Mouse (Mus musculus) midbrain, postnatal 0 days (tissue): Measurements from ENCODE around the gene Anapc4. TPM values are rescaled to one million over a fixed set of nuclear protein-coding genes. Genes with fewer than 3 reads are reported as not detected.

ENCODE experiments used
- ATAC-seq: fragments of 200-750 bp; cut with Nextera tagmentation; 2 replicates; pipeline ENCODE4 v1.8.0; 2017; ENCODE audit warnings: moderate number of reproducible peaks, mild to moderate bottlenecking, moderate TSS enrichment, moderate library complexity; ENCODE audit not compliant: low FRiP score
- DNase-seq: peaks from one replicate; pipeline ENCODE4 v3.0.0-alpha.2; 2015; ENCODE audit warnings: low spot score
- H3K27ac ChIP-seq: fragments of 300-500 bp; sonication (generic); 2 replicates; pipeline ENCODE4 v1.5.1; 2014; ENCODE audit warnings: low read depth, mild to moderate bottlenecking, low read length, mixed read lengths
- H3K27me3 ChIP-seq: fragments of 300-500 bp; sonication (generic); 2 replicates; pipeline ENCODE4 v1.6.1; 2014; ENCODE audit warnings: low read length, control low read depth, mixed read lengths; ENCODE audit not compliant: insufficient read depth
- H3K36me3 ChIP-seq: fragments of 300-500 bp; sonication (generic); 2 replicates; pipeline ENCODE4 v1.6.1; 2014; ENCODE audit warnings: low read length, control low read depth, mixed read lengths; ENCODE audit not compliant: insufficient read depth
- H3K4me1 ChIP-seq: fragments of 300-500 bp; sonication (generic); 2 replicates; pipeline ENCODE4 v1.6.1; 2014; ENCODE audit warnings: mild to moderate bottlenecking, control low read depth, antibody characterized with exemption, low read length, mixed read lengths; ENCODE audit not compliant: insufficient read depth
- H3K4me2 ChIP-seq: fragments of 300-500 bp; sonication (generic); 2 replicates; pipeline ENCODE4 v1.6.1; 2014; ENCODE audit warnings: low read depth, mild to moderate bottlenecking, low read length, mixed read lengths; ENCODE audit not compliant: poor library complexity, severe bottlenecking
- H3K4me3 ChIP-seq: fragments of 300-500 bp; sonication (generic); 2 replicates; pipeline ENCODE4 v1.5.1; 2014; ENCODE audit warnings: low read depth, mild to moderate bottlenecking, low read length, moderate library complexity
- H3K9ac ChIP-seq: fragments of 300-500 bp; sonication (generic); replicated peaks from 2 replicates; pipeline ENCODE4 v1.6.1; 2014; ENCODE audit warnings: mild to moderate bottlenecking, low read length, moderate library complexity, mixed read lengths; ENCODE audit not compliant: poor library complexity, severe bottlenecking
- H3K9me3 ChIP-seq: fragments of 300-500 bp; sonication (generic); 2 replicates; pipeline ENCODE4 v1.6.1; 2016; ENCODE audit warnings: low read length, control low read depth
- CTCF ChIP-seq: IDR thresholded peaks from 2 replicates; pipeline ENCODE4 v1.5.1; 2016; ENCODE audit warnings: antibody characterized with exemption, mild to moderate bottlenecking
- WGBS: fragments of 180-500 bp; shearing (Covaris S2); extraction: QIAGEN DNeasy Blood & Tissue Kit; methylation state at CpG from one replicate; pipeline ENCODE4 v1.1.7; 2014; 5-methylcytosine and 5-hydroxymethylcytosine counted together
- polyA plus RNA-seq: library from polyadenylated mRNA; unstranded; fragments of >200 nt; fragmentation: Nextera tagmentation; extraction: Ambion mirVana; gene quantifications from 2 replicates; pipeline ENCODE4 v1.2.1, GENCODE M21; 2015
- total RNA-seq: library from RNA; depleted of rRNA; stranded (reverse); fragments of >200 nt; gene quantifications from 2 replicates; pipeline ENCODE4 v1.2.3, GENCODE M21; 2014

Gene Anapc4
- total and polyA plus RNA-seq, 2 experiments from 2014 or later, result 66.4 to 72.3 TPM

GRCm38 (mm10) chr5:52871986-52872385 lies 38.2 kb downstream of the Anapc4 start:
- Histone ChIP-seq H3K27me3 (no peaks in the 10 kb centered on the region), H3K36me3 (peaks cover 8% of the 10 kb centered on the region; the same call in 1 of the 2 replicates), H3K4me1 (no peaks in the 10 kb centered on the region), H3K27ac (no peak overlapping the region), H3K9ac (no peak overlapping the region), H3K4me3 (no peak overlapping the region), H3K9me3 (no peaks in the 10 kb centered on the region), H3K4me2 (no peak overlapping the region)
- DNase-seq (no peak), ATAC-seq (no peak)
- no peak for TF ChIP-seq CTCF
- 88% methylated on average over 13 of the region's 13 CpGs for WGBS

- Histone ChIP-seq H3K4me3 (no peak overlapping the region), H3K27ac (no peak overlapping the region), H3K9me3 (no peaks in the 10 kb centered on the region), H3K4me1 (no peaks in the 10 kb centered on the region), H3K36me3 (no peaks in the 10 kb centered on the region), H3K27me3 (no peaks in the 10 kb centered on the region), H3K9ac (no peak overlapping the region), H3K4me2 (no peak overlapping the region)
- 5% methylated on average over 8 of the region's 14 CpGs for WGBS
- peak; percentile 75 for TF ChIP-seq CTCF
- DNase-seq (peak; percentile 85), ATAC-seq (0 out of 2 replicates have a peak, but pooled peaks have one; percentile 58)
Measured at GRCm38 (mm10) chr5:52878847-52879246, 45.0 kb downstream of the Anapc4 start.

- 90% methylated on average over 6 of the region's 6 CpGs for WGBS
- H3K36me3 ChIP-seq, result no peaks in the 10 kb centered on the region
- DNase-seq (no peak), ATAC-seq (no peak)
- H3K4me1 ChIP-seq, result no peaks in the 10 kb centered on the region
- H3K27me3 ChIP-seq, result no peaks in the 10 kb centered on the region
- no peaks in the 10 kb centered on the region for H3K9me3 ChIP-seq
- no peak overlapping the region for H3K4me3 ChIP-seq
- no peak overlapping the region for H3K27ac ChIP-seq
- no peak for TF ChIP-seq CTCF
- no peak overlapping the region for H3K9ac ChIP-seq
- H3K4me2 ChIP-seq, result no peak overlapping the region
Measured at GRCm38 (mm10) chr5:52879926-52880325, 46.1 kb downstream of the Anapc4 start.

- Histone ChIP-seq H3K4me1 (no peaks in the 10 kb centered on the region), H3K4me2 (no peak overlapping the region), H3K27me3 (no peaks in the 10 kb centered on the region)
Measured at GRCm38 (mm10) chr5:52882446-52882845, 48.6 kb downstream of the Anapc4 start.

GRCm38 (mm10) chr5:52887085-52887484 lies 53.3 kb downstream of the Anapc4 start:
- DNase-seq, result peak; percentile 44
- Histone ChIP-seq H3K9ac (no peak overlapping the region), H3K27me3 (no peaks in the 10 kb centered on the region), H3K4me3 (no peak overlapping the region), H3K36me3 (no peaks in the 10 kb centered on the region), H3K4me2 (no peak overlapping the region), H3K4me1 (no peaks in the 10 kb centered on the region), H3K9me3 (no peaks in the 10 kb centered on the region), H3K27ac (no peak overlapping the region)
- ATAC-seq, result no peak
- 58% methylated on average over 12 of the region's 12 CpGs for WGBS
- peak; percentile 70 for TF ChIP-seq CTCF

More at GRCm38 (mm10) chr5:52882446-52882845, 48.6 kb downstream of the Anapc4 start:
- no peak overlapping the region for H3K9ac ChIP-seq
- no peak overlapping the region for H3K4me3 ChIP-seq
- WGBS, result 50% methylated on average over 2 of the region's 2 CpGs
- H3K9me3 ChIP-seq, result no peaks in the 10 kb centered on the region
- H3K36me3 ChIP-seq, result no peaks in the 10 kb centered on the region
- no peak for TF ChIP-seq CTCF
- H3K27ac ChIP-seq, result no peak overlapping the region
- DNase-seq, result no peak
- no peak for ATAC-seq

GRCm38 (mm10) chr5:52889919-52890318 lies 56.1 kb downstream of the Anapc4 start:
- H3K27ac ChIP-seq, result no peak overlapping the region
- no peak for TF ChIP-seq CTCF
- H3K27me3 ChIP-seq, result no peaks in the 10 kb centered on the region
- H3K36me3 ChIP-seq, result no peaks in the 10 kb centered on the region
- no peaks in the 10 kb centered on the region for H3K9me3 ChIP-seq
- DNase-seq (no peak), ATAC-seq (no peak)
- no peak overlapping the region for H3K9ac ChIP-seq
- WGBS, result 85% methylated on average over 7 of the region's 7 CpGs
- H3K4me1 ChIP-seq, result no peaks in the 10 kb centered on the region
- no peak overlapping the region for H3K4me3 ChIP-seq
- H3K4me2 ChIP-seq, result no peak overlapping the region
